36 mouse cellular contexts compared by ENCODE assay signal in genomic region chr16:63049100-63049499, GRCm38 (mm10).
"Had no signal": no experiment of that assay in that cellular context is flagged by ENCODE, and none has a peak within 500 bp of the region (broad histone marks: within the 10 kb centered on the region; RNA-seq: fewer than 3 reads in every experiment).

No protein-coding gene starts in this region.

- H3K4me2 ChIP-seq: heart, embryonic 11.5 days; heart, embryonic 12.5 days; heart, embryonic 13.5 days; heart, embryonic 15.5 days; hindbrain, embryonic 12.5 days; hindbrain, embryonic 13.5 days; hindbrain, embryonic 14.5 days; hindbrain, embryonic 15.5 days; intestine, embryonic 15.5 days; kidney, embryonic 15.5 days had no signal

- H3K9ac ChIP-seq: heart, embryonic 12.5 days; heart, embryonic 13.5 days; heart, embryonic 15.5 days; hindbrain, embryonic 12.5 days; hindbrain, embryonic 13.5 days; hindbrain, embryonic 14.5 days; hindbrain, embryonic 15.5 days; intestine, embryonic 15.5 days; kidney, embryonic 15.5 days had no signal

- H3K27me3 ChIP-seq: heart, embryonic 12.5 days; heart, embryonic 13.5 days; heart, embryonic 15.5 days; hindbrain, embryonic 12.5 days; hindbrain, embryonic 13.5 days; hindbrain, embryonic 15.5 days; intestine, embryonic 15.5 days; kidney, embryonic 15.5 days had no signal

- ATAC-seq: hindbrain, embryonic 16.5 days; hindbrain, postnatal 0 days; inflammation-experienced regulatory T-cells, adult 6 months; intestine, embryonic 15.5 days; intestine, embryonic 16.5 days; intestine, postnatal 0 days had no signal

- H3K9me3 ChIP-seq: heart, embryonic 10.5 days; heart, embryonic 12.5 days; heart, embryonic 13.5 days; heart, embryonic 15.5 days; hindbrain, embryonic 10.5 days; hindbrain, embryonic 12.5 days; hindbrain, embryonic 13.5 days; hindbrain, embryonic 15.5 days; intestine, embryonic 15.5 days; kidney, embryonic 15.5 days had no signal

- H3K4me3 ChIP-seq: heart, adult 2 months; heart, embryonic 10.5 days; heart, embryonic 12.5 days; heart, embryonic 13.5 days; heart, embryonic 15.5 days; hindbrain, embryonic 10.5 days; hindbrain, embryonic 12.5 days; hindbrain, embryonic 13.5 days; hindbrain, embryonic 15.5 days; intestine, embryonic 15.5 days; kidney, embryonic 15.5 days; layer of hippocampus, adult 2 months had no signal

- H3K27ac ChIP-seq: heart, adult 2 months; heart, embryonic 10.5 days; heart, embryonic 13.5 days; heart, embryonic 15.5 days; hindbrain, embryonic 10.5 days; hindbrain, embryonic 12.5 days; hindbrain, embryonic 13.5 days; hindbrain, embryonic 14.5 days; hindbrain, embryonic 15.5 days; hindbrain, postnatal 0 days; intestine, embryonic 15.5 days; kidney, embryonic 15.5 days; kidney, postnatal 0 days; layer of hippocampus, adult 2 months had no signal

- H3K36me3 ChIP-seq: heart, embryonic 10.5 days; heart, embryonic 12.5 days; heart, embryonic 13.5 days; heart, embryonic 15.5 days; hindbrain, embryonic 10.5 days; hindbrain, embryonic 12.5 days; hindbrain, embryonic 13.5 days; hindbrain, embryonic 15.5 days; intestine, embryonic 15.5 days; kidney, embryonic 15.5 days had no signal

- H3K4me1 ChIP-seq: heart, embryonic 10.5 days; heart, embryonic 12.5 days; heart, embryonic 13.5 days; heart, embryonic 15.5 days; hindbrain, embryonic 10.5 days; hindbrain, embryonic 12.5 days; hindbrain, embryonic 13.5 days; hindbrain, embryonic 15.5 days; intestine, embryonic 15.5 days; kidney, embryonic 15.5 days had no signal

- DNase-seq: heart, adult 18-20 months; heart, adult 2 months; heart, postnatal 10 days; heart, postnatal 14 days; heart, postnatal 36 days; heart, postnatal 4 days; kidney, adult 11 months; kidney, adult 18-20 months; kidney, adult 2 months; kidney, adult 8-10 months; kidney, adult 9 months; kidney, postnatal 10 days; kidney, postnatal 14 days; kidney, postnatal 25 days; kidney, postnatal 36 days; kidney, postnatal 4 days; layer of hippocampus, adult 9-11 months had no signal
